Mouse (Mus musculus): ENCODE results near the gene Ttc28.

DNA sequence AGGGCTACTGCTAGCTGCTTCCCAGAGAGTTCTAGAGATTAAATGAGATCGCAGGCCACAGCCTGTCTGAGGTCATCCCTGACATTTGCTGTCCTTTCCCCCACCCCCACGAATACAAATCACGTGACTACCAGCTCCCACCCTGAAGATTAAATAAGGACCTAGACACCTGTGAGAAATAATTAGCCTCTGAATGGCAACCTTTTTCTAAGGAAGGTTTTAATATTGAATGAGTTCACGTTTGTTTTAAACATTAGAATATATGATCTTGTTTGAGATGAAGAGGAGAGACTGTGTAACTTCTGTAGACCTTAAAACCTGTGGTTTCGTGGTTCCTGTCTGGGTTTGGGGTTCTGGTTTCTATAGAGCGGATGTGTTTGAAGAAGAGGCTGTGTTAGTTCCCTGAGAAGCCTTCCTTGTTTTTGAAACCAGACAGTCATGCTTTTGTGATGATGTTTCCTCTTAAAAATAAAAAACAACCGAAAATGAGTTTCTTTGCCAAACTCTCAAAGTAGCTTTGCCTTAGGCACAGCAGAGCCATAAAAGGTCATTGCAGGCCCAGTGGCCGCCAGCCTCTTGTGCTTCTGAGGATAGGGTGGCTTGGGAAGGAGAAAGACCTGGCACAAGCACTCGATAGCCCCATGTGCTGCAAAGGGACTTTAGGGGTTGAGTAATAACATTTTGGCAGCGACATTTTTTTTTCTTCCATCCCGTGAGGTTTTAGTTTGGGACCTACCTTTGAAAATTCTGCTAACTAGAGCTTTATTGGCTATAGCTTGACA, 179.7 kb downstream of the Ttc28 start:
- no peak for TF ChIP-seq CTCF (IDR thresholded peaks at IDR 0.05; ENCODE audit: low read depth)
- no peak for TF ChIP-seq EP300 (optimal IDR thresholded peaks at IDR 0.05)

All from stomach, postnatal 0 days (tissue).